Mouse (Mus musculus): Measurements from ENCODE around the gene Clpsl2.

The Clpsl2 gene

DNA sequence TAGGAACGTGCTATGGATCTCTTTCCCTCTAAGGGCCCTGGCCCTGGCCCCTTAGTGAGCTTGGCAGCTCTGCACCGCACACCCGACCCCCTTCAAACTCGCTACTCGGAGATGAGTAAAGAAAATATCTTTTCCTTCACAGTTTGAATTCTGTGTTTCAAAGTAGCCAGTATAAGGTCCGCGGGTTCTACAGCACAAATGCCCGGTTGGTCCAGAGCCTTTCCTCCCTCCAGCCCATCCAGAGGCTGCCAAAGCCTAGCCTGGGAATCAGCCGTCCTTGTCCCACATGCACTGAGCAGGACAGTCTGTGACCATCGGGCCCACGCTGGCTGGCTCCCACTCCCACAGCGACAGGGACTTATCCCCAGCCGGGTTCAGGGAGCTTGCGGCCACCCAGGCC is at the start of gene Clpsl2:
Gene Clpsl2, plus strand, starts transcription at position 301 of the 400 bp plus-strand sequence.
- no peak for DNase-seq (ENCODE audit: inconsistent ontology term)

DNA sequence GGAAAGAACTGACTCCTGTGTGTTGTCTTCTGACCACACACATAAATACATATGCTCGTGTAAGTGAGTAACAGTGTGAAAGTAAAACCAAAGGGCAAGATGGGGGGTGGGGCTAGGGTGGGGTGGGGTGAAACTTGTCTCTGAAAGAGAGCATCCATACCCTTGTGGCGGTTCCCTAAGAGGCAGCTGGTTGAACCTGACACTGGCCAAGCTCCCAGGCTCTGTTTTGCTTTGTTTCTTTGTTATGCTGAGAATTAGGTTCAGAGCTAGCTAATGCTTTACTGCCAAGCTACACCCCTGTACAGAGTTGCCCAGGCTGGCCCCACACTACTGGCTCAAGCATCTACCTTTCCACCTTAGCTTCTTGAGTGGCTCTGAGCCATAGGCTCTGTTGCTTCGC is 48.7 kb upstream of the Clpsl2 start:
- DNase-seq (ENCODE audit: inconsistent ontology term): no peak

DNA sequence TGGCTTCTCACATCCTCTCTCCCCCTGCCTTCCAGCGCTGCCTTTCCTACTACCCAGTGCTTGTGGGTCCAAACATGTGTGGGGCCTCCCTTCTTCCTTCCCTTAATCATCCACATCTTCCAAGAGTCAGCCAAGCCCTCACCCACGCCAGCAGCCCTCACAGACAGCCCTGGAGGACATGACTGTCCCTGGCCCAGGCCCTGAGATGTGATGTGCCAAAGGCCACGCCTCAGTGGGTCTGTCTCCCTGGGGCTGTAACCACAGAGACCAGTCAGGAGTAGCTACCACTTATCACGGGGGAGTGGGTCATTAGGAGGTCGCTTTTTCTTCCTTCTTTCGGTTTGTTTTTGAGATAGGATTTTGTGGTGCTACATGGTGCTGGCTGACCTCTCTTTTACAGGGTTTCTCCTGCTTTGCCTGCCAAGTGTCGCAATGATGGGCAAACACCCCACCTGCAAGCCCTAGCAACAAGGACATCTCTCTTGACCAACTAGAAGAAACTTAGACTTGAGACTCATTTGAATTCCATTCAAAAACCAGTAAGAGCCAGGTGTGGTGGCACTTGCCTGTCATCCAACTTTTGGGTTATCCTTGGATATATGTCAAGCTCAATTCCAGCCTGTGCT is 46.9 kb upstream of the Clpsl2 start:
- no peak for DNase-seq (ENCODE audit: inconsistent ontology term)

DNA sequence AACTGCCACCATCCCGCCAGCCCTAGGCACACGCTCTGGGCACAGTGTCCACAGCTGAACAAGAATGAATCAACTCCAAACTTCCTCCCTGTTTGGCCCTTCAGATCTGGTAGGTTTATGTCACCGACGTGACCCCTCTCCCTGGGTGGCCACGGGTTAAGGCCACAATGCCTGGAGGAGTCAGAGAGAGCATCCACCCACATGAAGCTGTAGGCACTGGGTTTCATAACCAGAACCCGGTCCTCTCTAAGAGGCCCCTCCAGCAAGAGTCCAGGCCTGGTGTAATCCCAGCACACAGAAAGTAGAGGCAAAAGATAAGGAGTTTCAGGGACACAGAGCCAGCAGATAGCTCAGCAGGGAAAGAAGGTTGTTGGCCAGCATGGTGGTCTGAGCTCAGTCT is 45.0 kb upstream of the Clpsl2 start:
- no peak for DNase-seq (ENCODE audit: inconsistent ontology term)

DNA sequence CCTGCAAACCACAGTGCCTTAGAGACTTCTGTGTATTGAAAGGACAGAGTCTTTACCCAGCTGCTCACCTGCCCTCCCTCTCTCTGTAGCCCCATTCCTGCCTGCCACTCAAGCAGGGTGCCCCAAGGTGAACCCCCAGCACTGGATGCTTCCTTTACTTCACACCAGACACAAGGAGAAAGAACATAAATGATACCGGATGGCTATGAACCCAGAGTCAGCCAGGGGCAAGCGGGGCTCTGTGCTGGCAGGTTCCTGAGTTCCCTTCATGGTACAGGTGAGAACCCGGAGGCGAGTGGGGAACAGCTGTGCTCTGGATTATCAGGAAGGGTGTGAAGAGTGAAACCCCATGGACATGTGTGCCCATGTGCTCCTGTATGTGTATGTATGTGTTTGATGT is 43.6 kb upstream of the Clpsl2 start:
- DNase-seq (ENCODE audit: inconsistent ontology term): no peak

DNA sequence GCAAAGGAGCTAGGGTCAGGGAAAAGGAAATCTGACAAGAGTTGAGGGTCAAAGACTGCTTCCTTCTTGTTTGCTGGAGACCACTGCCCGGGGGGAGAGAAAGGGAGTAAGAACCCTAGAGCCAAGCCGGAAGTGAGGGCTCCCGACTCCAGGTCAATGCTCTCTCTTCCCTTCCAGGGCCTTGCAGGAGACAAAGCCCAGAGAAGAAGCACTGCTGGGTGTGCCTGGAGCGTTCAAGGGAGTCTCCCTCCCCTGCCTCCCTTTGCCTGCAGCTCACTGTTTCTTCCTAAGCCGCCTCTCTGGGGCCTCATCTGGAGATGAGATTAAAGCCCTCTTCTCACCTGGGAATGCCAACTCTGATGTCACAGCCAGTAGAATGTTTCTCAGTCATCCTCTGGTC is 42.3 kb upstream of the Clpsl2 start:
- no peak for DNase-seq (ENCODE audit: inconsistent ontology term)

DNA sequence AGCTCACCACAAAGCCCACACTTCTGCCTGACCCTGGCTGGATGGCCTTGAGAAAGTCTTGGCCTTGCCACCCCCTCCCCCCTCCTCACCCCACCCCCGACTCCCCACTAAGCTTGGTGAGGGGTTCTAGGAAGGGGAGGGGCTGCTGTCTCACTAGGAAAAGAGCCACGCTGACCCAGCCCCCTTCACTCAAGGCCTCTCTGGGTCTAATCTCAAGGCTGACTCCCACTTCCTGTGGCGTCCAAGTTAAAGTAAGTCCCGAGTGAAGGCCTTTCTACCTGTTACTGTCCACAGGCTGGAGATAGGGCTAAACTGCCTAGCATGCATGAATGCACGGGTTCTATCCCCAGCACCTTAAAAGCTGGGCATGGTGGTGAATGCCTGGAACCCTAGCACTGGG is 41.7 kb upstream of the Clpsl2 start:
- no peak for DNase-seq (ENCODE audit: inconsistent ontology term)

DNA sequence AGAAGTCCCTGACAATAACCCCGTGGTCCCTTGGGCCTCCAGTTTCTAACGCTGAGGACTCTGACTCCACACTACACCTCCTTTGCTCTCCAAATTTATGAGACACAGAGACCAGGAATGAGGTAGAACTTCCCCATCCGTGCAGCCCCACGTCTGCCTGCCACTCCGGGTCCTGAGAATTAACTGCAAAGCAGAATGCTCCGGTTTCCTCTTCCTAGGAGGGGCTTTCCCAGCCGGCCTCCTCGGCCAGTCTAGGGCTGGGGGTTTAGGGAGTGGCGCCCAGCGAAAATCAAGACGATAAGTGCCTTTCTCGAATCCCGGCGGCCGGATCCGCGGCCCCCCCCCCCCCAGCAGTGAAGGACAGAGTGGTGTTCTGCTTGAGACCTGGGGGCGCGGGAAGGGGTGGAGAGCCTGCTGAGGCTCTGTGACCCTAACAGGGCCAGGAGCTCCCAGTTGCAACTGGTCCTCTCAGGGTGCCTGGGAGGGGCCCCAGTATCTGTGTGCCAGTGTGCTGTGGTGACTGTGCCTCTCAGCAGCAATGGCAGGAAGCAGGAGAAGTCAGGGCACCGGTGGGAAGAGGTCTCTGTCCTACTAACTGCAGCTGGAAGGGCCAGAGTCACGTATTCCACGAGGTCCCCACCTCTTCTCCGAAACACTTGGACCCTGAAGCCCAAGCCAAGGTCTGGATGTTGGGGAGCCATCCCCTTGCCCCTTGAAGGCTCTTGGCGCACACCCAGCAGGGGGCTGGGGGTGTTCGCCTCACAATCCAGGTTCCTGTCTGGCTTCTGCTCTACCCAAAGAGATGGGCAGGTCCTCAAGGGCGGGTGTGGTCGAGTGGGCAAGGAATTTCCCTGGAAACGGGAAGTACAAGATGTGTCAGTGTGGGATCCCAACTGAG is 38.5 kb upstream of the Clpsl2 start:
- DNase-seq (ENCODE audit: inconsistent ontology term): no peak

- no peak for DNase-seq (ENCODE audit: inconsistent ontology term)
Measured at GRCm38 (mm10) chr17:28511616-28512541, 37.3 kb upstream of the Clpsl2 start.

- DNase-seq (ENCODE audit: inconsistent ontology term): no peak
Measured at GRCm38 (mm10) chr17:28512696-28513095, 36.5 kb upstream of the Clpsl2 start.

DNA sequence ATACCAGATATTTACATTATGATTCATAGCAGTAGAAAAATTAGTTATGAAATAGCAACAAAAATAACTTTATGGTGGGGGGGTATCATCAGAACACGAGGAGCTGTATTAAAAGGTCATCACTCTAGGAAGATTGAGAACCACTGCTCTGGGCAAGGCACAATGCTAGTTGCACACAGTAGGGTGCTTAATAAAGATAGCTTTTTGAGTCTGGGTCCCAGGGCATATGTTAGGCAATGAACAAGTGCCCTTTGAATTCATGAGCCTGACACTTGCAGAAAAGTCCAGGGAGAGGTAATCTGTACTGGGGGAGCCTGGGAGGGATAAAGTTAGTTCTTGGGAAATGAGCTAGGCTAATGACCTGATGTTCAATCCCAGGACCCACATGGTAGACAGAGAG is 35.9 kb upstream of the Clpsl2 start:
- no peak for DNase-seq (ENCODE audit: inconsistent ontology term)

DNA sequence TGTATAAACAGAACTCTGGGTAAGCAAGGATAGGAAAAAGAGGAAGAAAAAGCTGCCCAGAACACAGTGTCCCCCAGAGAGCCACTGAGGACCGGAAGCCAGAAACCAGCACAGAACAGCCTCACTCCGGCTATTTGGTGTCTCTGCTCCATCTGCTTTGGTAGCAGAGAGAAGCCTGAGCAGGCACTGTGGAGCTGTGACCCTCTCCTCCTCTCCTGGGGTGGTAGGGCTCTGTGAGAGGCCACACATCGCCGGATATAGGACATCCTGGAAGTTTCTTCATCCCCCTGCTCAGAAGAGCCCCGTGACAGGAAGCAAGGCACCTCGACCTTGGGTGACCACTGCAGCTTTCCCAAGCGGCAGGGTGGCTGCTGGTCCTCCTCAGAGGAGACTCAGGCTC is 35.4 kb upstream of the Clpsl2 start:
- no peak for DNase-seq (ENCODE audit: inconsistent ontology term)

- DNase-seq (ENCODE audit: inconsistent ontology term): no peak
Measured at GRCm38 (mm10) chr17:28514555-28514954, 34.7 kb upstream of the Clpsl2 start.

- DNase-seq (ENCODE audit: inconsistent ontology term): no peak
Measured at GRCm38 (mm10) chr17:28515431-28516341, 33.5 kb upstream of the Clpsl2 start.

DNA sequence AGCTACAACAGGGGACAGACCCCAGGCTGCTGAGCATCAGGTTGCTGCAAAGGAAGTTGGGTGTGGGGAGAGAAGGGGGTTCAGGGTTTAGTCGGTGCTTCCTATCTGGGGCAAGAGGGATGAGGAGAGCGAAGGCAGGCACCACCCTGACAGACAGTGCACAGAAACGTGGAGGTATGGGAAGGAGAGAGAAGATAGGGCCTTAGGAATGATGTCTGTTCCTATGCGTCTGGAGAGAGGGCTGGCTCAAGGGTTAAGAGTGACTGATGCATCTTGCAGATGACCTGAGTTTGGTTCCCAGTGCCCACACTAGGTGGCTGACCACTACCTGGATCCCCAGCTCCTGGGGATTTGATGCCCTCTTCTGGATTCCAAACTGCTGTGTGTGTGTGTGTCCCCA is 32.3 kb upstream of the Clpsl2 start:
- no peak for DNase-seq (ENCODE audit: inconsistent ontology term)

DNA sequence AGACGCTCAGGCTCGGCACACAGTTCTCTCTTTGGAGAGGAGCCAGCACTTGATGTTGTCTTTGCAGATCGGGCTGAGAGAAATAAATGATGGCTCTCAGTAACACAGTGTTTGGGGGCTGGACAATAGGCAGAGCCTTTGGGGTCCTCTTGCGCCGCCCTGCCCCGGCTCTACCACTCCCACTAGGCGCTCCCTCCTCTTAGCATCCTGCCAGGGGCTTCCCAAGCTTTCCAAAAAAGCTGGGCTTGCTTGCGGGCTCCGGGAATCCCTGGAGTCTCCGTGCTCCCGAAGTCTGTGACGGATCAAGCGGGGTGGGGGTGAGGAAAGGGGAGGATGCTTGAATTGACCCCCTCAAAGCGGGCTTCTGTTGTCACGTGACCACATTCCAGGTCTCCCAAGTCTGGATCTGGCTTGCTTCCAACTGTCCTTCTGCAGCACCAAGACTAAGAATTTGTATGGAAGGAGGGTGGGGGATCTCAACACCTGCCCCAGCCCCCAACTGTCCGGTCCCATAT is 31.7 kb upstream of the Clpsl2 start, which contains the start of gene Fkbp5:
Gene Fkbp5, minus strand, starts transcription at position 87 of the 515 bp plus-strand sequence.
- peak; percentile 54 for DNase-seq (ENCODE audit: inconsistent ontology term)

GRCm38 (mm10) chr17:28517956-28518614 is 31.1 kb upstream of the Clpsl2 start:
- peak; percentile 89 for DNase-seq (ENCODE audit: inconsistent ontology term)

GRCm38 (mm10) chr17:28518615-28519071 is 30.6 kb upstream of the Clpsl2 start:
- DNase-seq (ENCODE audit: inconsistent ontology term): no peak

DNA sequence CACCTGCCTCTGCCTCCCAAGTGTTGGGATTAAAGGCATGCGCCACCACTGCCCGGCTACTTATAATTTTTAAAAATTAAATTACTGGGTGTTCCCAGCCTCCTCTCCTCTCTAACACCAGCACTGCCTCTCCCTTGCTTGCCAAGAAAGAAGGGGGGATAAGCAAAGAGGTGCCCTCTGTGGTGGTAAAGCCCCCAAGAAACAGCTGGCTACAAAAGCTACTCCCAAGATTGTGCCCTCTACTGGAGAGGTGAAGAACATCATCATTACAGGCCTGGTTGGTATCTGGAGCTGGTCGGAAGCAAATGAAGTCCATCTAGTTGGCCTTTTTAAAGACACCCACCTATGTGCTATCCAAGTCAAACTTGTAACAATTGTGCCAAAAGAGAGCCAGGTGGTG is 29.4 kb upstream of the Clpsl2 start:
- no peak for DNase-seq (ENCODE audit: inconsistent ontology term)

- DNase-seq (ENCODE audit: inconsistent ontology term): no peak
Measured at GRCm38 (mm10) chr17:28520561-28520960, 28.6 kb upstream of the Clpsl2 start.

Measured in Muller cell, postnatal 12 days (primary cell).